Mouse (Mus musculus): ENCODE data around the gene C330007P06Rik. TPM values are rescaled to one million over a fixed set of nuclear protein-coding genes. Genes with fewer than 3 reads are reported as not detected.

C330007P06Rik gene
- polyA plus RNA-seq, 1 experiment from 2014 or later, result 33.8 TPM

DNA sequence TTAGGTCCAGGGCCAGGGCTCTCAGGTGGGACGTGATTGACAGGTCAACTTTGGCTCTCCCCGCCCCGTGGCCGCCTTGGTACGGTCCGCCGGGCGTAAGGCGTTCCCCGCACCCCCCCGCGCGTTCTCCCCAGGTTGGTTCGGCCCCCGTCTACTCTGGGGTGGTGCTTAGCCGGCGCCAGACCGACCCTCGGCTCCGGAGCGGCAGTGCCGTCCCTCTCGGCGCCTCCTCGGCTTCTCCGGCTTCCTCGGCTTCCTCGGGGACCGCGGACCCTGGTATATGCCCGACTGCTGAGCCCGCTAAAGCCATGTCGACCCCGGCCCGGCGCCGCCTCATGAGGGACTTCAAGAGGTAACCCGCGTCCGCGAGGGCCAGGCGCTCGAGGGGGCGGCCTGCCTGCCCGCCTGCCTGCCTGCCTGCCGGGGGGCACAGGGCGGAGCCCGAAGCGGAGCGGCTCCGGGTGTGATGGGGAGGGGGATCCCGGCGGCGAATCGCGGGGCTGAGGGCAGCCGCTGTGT, 326 bp upstream of the C330007P06Rik start:
- H3K4me2 ChIP-seq (replicated peaks), result peak overlapping the region; percentile 70
- H3K4me1 ChIP-seq, result peaks cover 4% of the 10 kb centered on the region
- WGBS, result 8% methylated on average over 55 of the region's 57 CpGs
- peak; percentile 95 for ATAC-seq (ENCODE audit: low FRiP score, low read depth)
- peak overlapping the region; percentile 64 for H3K4me3 ChIP-seq
- peak overlapping the region; percentile 85 for H3K27ac ChIP-seq
- H3K36me3 ChIP-seq, result peaks cover 7% of the 10 kb centered on the region; the same call in 1 of the 2 replicates
- H3K9me3 ChIP-seq, result no peaks in the 10 kb centered on the region
- H3K27me3 ChIP-seq, result no peaks in the 10 kb centered on the region; the same call in 1 of the 2 replicates
- H3K9ac ChIP-seq, result peak overlapping the region; percentile 77

DNA sequence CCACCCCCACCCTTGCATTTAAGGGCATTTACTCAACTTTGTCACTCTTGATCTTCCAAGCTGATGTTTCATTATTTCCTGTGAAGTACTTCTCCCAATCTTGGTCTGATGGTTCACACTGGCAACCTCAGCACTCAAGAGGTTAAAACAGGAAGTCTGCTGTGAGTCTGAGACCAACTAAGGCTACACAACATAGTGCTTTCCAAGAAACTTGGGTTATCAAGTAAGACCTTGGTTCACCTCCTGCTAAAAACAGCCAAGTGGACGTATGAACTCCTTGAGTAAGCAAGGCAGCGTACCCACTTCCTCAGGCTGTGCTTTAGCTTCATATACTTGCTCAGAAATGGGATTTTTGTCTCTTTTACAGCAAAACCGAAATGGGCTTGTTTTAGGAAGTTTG, 3.5 kb downstream of the C330007P06Rik start:
- H3K27me3 ChIP-seq, result no peaks in the 10 kb centered on the region; the same call in 1 of the 2 replicates
- ATAC-seq (ENCODE audit: low FRiP score, low read depth), result no peak
- no peak overlapping the region for H3K4me2 ChIP-seq (replicated peaks)
- WGBS, result 69% methylated on average over 3 of the region's 3 CpGs
- H3K4me1 ChIP-seq, result peaks cover 1% of the 10 kb centered on the region
- no peaks in the 10 kb centered on the region for H3K36me3 ChIP-seq
- H3K27ac ChIP-seq, result no peak overlapping the region
- no peaks in the 10 kb centered on the region for H3K9me3 ChIP-seq
- no peak overlapping the region for H3K4me3 ChIP-seq
- no peak overlapping the region for H3K9ac ChIP-seq

DNA sequence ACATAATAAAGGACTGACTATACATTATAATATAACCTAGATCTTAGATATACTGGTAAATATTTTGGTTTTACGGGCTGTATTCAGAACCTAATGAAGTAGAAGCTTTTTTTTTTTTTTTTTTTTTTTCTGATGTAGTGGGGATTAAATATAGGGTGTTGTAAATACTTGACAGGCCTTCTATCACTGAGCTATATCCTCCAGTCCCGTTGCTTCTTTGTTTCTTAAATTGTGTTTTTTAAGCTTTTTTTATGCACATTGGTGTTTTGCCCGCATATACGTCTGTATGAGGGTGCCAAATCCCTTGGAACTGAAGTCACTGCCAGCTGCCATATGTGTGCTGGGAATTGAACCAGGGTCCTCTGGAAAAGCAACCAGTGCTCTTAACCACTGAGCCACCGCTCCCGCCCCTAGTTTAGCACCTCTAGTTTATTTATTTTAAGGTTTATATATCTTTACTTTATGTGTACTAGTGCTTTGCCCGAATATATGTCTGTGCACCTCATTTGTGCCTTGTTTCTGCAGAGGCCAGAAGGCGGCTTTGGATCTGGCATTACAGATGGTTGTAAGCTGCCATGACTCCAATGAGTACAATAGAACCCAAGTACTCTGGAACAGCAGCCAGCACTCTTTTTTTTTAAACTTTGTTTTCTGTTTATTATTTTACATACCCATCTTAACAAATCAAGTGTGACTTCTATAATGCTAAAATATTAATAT, 9.1 kb downstream of the C330007P06Rik start:
- WGBS, result 59% methylated on average over 8 of the region's 8 CpGs
- no peaks in the 10 kb centered on the region for H3K36me3 ChIP-seq
- H3K4me2 ChIP-seq (replicated peaks), result peak overlapping the region; percentile 44
- H3K4me3 ChIP-seq, result peak overlapping the region; percentile 46
- H3K27me3 ChIP-seq, result no peaks in the 10 kb centered on the region
- H3K27ac ChIP-seq, result no peak overlapping the region
- no peak; the same call in 1 of the 2 replicates for ATAC-seq (ENCODE audit: low FRiP score, low read depth)
- H3K9ac ChIP-seq, result no peak overlapping the region
- no peaks in the 10 kb centered on the region for H3K9me3 ChIP-seq
- H3K4me1 ChIP-seq, result peaks cover 6% of the 10 kb centered on the region; the same call in 1 of the 2 replicates

DNA sequence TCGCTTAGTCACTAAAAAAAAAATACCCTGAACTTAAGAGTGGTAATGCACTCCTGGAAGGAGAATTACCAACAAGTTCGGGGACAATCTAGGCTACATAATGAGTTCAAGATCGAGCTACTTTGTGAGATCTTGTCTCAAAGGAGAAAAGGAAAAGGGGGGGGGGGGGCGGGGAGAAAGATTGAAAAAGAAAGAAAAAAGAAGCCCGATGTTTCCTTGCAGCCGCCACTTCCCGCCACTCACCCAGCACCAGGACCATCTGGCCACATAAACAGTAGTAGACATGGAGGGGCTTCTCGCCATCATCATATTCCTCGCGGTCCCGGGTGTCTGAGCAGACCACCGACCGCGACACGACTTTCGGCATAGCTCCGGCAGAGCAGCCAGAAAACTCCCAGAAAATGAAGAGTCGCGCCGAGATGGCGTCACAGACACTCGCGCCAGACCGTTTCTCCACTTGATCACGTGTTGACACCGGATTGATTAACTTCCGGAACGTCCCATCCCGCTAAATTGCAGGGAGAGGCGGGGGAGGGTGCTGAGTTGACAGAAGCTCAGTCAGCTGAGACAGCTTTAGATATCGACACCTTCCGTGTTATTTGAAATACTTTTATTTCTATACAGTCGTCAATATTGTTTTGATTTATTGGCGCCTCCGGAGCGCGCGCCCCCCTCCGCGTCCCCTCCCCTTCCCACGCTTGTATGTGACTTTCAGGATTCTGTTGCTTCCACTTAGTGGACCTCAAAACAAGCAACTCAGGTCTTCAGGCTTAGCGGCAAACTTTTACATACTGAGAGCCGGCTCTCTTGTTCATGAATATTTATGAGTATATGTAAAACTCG, 9.9 kb downstream of the C330007P06Rik start:
- Histone ChIP-seq H3K4me2 (replicated peaks) (peak overlapping the region; percentile 61), H3K9ac (peak overlapping the region; percentile 59), H3K27me3 (no peaks in the 10 kb centered on the region), H3K4me1 (peaks cover 6% of the 10 kb centered on the region; the same call in 1 of the 2 replicates), H3K36me3 (no peaks in the 10 kb centered on the region), H3K4me3 (peak overlapping the region; percentile 46), H3K27ac (no peak overlapping the region), H3K9me3 (no peaks in the 10 kb centered on the region)
- ATAC-seq (ENCODE audit: low FRiP score, low read depth), result peak; percentile 87
- 18% methylated on average over 43 of the region's 44 CpGs for WGBS

DNA sequence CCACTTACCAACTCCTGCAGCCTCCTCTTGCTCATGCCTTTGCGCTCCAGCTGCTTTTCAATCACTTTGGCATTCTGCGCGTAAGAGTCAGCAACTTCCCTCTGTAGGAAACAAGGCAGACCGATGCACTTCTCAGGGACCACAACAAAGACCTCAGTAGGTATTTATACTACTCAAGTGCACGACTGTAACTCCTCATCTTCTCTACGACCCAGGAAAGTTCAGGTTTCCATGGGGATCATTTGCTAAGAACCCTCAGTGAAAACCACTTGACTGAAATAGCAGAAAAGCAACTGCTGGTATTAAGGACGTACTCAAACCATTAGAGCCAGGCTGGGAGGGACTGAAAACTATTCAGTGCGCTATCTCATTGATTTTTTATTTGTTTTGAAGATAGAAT, 21.3 kb downstream of the C330007P06Rik start:
- no peak overlapping the region for H3K4me3 ChIP-seq
- no peak overlapping the region for H3K27ac ChIP-seq
- no peaks in the 10 kb centered on the region; the same call in 1 of the 2 replicates for H3K36me3 ChIP-seq
- no peak for ATAC-seq (ENCODE audit: low FRiP score, low read depth)
- no peaks in the 10 kb centered on the region for H3K27me3 ChIP-seq
- H3K4me2 ChIP-seq (replicated peaks), result no peak overlapping the region
- H3K4me1 ChIP-seq, result no peaks in the 10 kb centered on the region
- H3K9me3 ChIP-seq, result no peaks in the 10 kb centered on the region
- WGBS, result 81% methylated on average over 8 of the region's 8 CpGs
- no peak overlapping the region for H3K9ac ChIP-seq

DNA sequence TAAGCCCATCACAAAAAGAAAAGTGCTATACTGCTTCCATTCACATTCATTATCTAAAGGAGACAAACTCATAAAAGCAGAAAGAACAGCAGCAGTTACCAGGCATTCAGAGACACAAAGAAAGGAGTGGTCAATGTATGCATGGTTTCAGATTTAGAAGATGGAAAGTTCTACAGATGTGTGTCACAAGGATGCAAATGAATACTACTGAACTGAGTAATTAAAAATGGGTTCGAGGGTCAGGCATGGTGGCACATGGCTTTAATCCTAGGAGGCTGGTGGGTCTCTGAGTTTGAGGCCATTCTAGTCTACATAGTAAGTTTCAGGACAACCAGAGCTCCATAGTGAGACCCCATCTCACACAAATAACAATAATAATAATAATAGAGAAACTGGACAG, 26.8 kb downstream of the C330007P06Rik start:
- Histone ChIP-seq H3K36me3 (no peaks in the 10 kb centered on the region), H3K27ac (no peak overlapping the region), H3K27me3 (no peaks in the 10 kb centered on the region), H3K4me2 (replicated peaks) (no peak overlapping the region), H3K4me1 (no peaks in the 10 kb centered on the region), H3K9me3 (no peaks in the 10 kb centered on the region), H3K4me3 (no peak overlapping the region), H3K9ac (no peak overlapping the region)
- no peak for ATAC-seq (ENCODE audit: low FRiP score, low read depth)
- WGBS, result 90% methylated on average over 1 of the region's 1 CpGs

DNA sequence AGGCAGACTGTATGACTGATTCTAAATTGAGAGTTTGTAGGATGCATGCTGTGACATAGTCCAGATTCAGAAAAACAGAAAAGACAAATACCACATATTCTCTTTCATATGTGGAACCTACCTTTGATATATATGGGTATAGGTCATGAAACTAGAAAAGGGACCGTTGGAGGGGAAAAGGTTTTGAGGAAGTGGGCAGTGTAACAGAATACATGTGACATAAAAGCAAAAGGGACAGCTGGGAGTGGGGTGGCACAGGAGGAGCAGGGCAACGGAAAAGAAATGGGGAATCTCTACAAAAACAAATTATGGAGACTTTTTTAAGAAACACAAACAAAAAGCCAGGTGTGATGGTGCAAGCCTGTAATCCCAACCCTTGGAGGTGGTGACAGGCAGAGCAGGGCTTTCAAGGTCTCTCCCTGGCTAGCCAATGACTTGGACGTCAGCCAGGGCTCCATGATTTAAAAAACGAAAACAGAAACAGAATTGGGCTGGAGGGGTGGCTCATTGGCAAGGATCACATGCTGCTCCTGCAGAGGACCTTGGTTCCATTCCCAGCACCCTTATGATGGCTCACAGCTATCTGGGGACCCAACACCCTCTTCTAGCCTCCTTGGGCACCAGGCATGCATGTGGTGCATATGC, 30.4 kb downstream of the C330007P06Rik start:
- Histone ChIP-seq H3K36me3 (no peaks in the 10 kb centered on the region), H3K27me3 (no peaks in the 10 kb centered on the region), H3K4me1 (no peaks in the 10 kb centered on the region), H3K27ac (no peak overlapping the region), H3K9me3 (no peaks in the 10 kb centered on the region), H3K4me3 (no peak overlapping the region), H3K9ac (no peak overlapping the region), H3K4me2 (replicated peaks) (no peak overlapping the region)
- ATAC-seq (ENCODE audit: low FRiP score, low read depth), result no peak
- WGBS, result 67% methylated on average over 4 of the region's 4 CpGs

DNA sequence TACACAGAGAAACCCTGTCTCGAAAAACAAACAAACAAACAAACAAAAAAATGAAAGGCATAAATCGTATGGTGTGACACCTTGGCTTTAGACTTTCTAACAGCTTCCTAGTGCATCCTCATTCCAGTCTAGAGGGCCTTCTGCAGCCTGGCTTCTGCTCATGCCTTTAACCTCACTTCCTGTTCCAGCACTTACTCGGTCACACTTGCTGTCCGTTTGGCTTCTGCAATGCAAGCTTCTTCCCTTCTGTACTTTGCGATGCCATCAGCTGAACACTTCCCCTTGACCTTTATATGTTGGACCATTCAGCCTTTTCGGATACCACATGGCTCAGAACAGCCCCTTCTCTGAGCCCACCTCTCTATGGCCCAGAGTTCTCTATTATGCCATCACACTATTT, 32.2 kb downstream of the C330007P06Rik start:
- ATAC-seq (ENCODE audit: low FRiP score, low read depth), result no peak
- Histone ChIP-seq H3K27ac (no peak overlapping the region), H3K27me3 (no peaks in the 10 kb centered on the region), H3K9ac (no peak overlapping the region), H3K4me2 (replicated peaks) (no peak overlapping the region), H3K36me3 (no peaks in the 10 kb centered on the region), H3K4me1 (no peaks in the 10 kb centered on the region), H3K4me3 (no peak overlapping the region), H3K9me3 (no peaks in the 10 kb centered on the region)
- WGBS, result 78% methylated on average over 6 of the region's 6 CpGs

DNA sequence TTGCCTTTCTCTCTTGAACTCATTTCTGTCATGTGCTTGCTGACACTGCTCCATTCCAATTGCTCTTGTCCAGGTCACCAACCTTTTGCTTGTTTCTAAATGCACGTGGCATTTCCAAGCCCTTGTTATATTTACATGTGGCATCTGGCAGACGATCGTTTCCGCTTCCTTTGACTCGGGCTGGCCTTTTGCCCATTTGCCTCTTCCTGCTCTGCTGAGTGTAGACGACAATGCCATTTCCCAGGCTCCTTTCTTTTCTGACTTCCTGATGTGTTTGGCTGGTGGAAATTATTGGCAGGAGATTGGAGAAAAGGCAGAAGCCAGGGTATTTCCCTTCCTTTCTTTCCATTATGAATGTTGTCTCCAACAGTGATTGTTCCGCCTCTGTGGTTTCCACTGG, 34.5 kb downstream of the C330007P06Rik start:
- 75% methylated on average over 7 of the region's 7 CpGs for WGBS
- no peak overlapping the region for H3K9ac ChIP-seq
- no peaks in the 10 kb centered on the region for H3K4me1 ChIP-seq
- no peaks in the 10 kb centered on the region for H3K36me3 ChIP-seq
- no peak for ATAC-seq (ENCODE audit: low FRiP score, low read depth)
- H3K4me3 ChIP-seq, result no peak overlapping the region
- no peak overlapping the region for H3K4me2 ChIP-seq (replicated peaks)
- no peaks in the 10 kb centered on the region for H3K9me3 ChIP-seq
- no peaks in the 10 kb centered on the region for H3K27me3 ChIP-seq
- no peak overlapping the region for H3K27ac ChIP-seq

DNA sequence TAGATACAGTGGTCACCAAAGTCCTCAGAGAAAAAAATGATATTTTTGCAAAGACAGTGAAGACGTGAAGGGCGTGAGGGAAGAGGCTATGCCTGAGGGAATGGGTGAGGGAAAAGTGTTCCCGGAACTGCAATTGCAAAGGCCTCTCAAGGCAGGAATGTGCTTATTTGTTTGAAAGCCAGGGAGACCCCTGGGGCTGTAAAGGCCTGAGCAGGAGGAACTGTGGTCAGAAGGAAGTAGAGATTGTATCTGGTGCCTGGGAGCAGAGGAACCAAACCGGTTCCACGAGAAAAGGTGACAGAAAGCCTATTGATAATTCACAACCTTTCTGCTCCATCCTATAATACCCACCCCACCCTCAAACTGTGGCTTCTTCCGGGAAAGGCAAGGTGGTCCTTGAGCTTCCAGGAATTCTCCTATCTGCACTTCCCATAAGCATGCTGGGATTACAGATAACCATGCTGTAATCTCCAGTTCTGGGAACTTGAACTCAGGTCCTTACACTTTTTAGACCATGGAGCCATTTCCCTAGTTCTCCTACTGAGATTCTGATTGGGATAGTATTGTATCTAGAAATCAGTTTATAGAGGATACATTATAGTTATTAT, 36.7 kb downstream of the C330007P06Rik start:
- no peaks in the 10 kb centered on the region for H3K36me3 ChIP-seq
- WGBS, result 57% methylated on average over 6 of the region's 6 CpGs
- no peak overlapping the region for H3K4me2 ChIP-seq (replicated peaks)
- no peak for ATAC-seq (ENCODE audit: low FRiP score, low read depth)
- H3K9ac ChIP-seq, result no peak overlapping the region
- no peak overlapping the region for H3K4me3 ChIP-seq
- H3K9me3 ChIP-seq, result no peaks in the 10 kb centered on the region
- H3K27me3 ChIP-seq, result no peaks in the 10 kb centered on the region
- H3K27ac ChIP-seq, result no peak overlapping the region
- no peaks in the 10 kb centered on the region for H3K4me1 ChIP-seq

DNA sequence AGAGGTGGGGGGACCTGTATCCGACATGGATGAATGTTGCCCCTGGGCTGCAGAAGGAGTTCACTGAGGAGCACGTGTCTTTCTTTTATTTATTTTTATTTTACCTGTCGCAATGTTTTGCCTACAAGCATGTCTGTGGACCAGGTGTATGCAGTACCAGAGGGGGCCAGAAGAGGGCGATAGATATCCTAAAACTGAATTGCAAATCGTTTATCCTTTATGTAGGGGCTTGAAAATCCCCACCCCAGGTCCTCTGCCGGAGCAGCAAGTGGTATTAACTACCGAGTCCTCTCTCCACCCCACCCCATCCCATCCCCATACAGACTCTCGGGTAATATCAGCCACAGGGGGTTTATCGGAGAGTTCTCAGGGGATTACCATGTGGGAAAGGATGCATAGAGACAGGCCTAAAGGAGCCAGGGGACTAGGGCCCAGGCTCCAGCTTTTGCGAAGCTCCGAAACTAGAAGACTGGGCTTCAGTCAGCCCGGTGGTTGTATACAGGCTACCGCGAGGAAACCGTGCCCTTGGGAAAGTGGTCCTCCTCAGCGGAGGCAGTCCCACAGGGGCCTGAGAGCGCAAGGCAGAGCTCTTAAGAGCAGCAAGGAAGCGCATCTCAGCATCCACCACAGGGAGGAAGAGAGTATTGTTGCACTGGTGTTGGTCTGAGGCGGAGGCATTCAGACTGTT, 40.4 kb downstream of the C330007P06Rik start:
- Histone ChIP-seq H3K4me1 (no peaks in the 10 kb centered on the region), H3K9me3 (no peaks in the 10 kb centered on the region), H3K36me3 (no peaks in the 10 kb centered on the region), H3K4me3 (peak overlapping the region; percentile 28), H3K9ac (peak overlapping the region; percentile 43; the same call in 1 of the 2 replicates), H3K27me3 (no peaks in the 10 kb centered on the region), H3K4me2 (replicated peaks) (peak overlapping the region; percentile 53), H3K27ac (no peak overlapping the region)
- no peak for ATAC-seq (ENCODE audit: low FRiP score, low read depth)
- 28% methylated on average over 19 of the region's 19 CpGs for WGBS

All from limb, embryonic 13.5 days (tissue).